Mouse (Mus musculus) ZHBTc4 (cell line): ENCODE measurements around the gene Adgrg3.

ENCODE experiments used
- DNase-seq: peaks from one replicate; pipeline ENCODE4 v3.0.0-alpha.2; 2011; ENCODE audit warnings: low read depth, low spot score

The Adgrg3 gene

DNA sequence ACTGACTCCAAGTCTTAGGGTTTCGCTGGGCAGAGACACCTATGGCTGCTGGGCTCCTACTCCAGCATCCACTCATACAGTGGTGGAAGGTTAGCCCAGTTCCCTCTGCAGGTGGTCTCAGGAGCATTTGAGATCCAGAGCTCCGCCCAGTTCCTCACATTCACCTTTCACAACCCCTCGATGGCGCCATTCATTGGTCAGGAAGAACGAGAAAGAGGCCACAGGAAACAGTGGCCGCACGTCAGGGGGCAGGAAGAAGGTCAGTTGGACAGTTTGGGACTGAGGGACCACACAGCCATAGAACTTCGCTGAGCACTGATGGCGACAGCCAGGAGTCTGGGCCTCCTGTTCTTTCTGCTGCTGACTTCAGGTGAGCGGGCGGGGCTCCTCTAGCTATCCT, at the start of gene Adgrg3:
TSS of gene Adgrg3 (plus strand) at position 242 of the 400 bp plus-strand sequence.
- no peak for DNase-seq

- no peak for DNase-seq
Observed at GRCm38 (mm10) chr8:94973270-94973669, 44.2 kb upstream of the Adgrg3 start.

DNA sequence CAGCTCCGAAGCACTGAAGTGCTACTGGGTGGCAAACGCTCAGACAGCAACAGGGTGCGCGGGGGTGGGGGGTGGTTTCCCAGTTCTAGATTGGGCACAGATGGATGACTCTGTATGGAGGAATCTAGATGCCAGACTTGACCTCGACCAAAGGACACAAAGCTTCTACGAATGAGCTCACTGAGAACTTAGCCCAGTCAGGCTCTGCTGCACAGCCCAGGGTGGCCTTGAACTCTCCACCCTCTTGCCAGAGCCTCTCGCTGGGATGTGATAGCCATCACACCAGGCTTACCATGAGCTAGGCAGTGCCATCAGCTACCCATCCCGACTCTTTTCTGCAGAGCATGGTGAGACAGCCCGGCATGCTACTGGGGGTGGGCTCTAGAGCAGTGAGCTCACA, 43.7 kb upstream of the Adgrg3 start:
- no peak for DNase-seq

DNA sequence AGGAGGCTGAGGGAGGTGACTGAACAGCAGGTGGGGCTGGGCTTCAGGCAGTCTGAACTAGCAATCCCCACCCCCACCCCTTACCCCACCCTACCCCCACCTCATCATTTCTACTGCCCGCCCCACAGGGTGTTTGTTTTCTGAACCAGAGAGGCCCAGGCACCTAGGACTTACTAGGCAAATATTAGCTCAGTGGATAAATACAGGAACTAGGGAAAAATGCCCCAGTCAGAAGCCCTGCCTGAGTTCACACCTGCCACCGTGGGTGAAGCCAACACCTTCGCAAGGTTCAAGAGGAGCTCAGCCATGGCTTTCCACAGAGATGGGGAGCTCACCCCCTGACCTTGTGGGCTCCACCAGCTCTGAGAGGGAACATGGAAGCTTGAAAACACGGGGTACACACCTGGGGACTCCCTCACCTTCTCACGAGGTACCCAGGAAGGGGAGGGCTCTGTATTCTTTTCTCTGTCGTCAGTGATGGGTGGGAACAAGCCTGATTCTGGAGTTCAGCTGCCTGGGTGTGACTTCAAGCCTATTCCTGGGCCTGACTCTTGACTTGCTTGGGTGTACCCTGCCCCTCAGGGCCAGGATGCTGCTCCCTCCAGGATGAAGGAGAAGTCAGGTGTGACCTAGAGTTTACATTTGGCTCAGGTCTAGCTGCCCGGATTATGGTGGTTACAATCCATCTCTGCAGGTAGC, 42.9 kb upstream of the Adgrg3 start, which contains the start of gene Adgrg1:
TSS of gene Adgrg1 (plus strand) at position 285 of the 699 bp plus-strand sequence.
- DNase-seq = no peak

DNA sequence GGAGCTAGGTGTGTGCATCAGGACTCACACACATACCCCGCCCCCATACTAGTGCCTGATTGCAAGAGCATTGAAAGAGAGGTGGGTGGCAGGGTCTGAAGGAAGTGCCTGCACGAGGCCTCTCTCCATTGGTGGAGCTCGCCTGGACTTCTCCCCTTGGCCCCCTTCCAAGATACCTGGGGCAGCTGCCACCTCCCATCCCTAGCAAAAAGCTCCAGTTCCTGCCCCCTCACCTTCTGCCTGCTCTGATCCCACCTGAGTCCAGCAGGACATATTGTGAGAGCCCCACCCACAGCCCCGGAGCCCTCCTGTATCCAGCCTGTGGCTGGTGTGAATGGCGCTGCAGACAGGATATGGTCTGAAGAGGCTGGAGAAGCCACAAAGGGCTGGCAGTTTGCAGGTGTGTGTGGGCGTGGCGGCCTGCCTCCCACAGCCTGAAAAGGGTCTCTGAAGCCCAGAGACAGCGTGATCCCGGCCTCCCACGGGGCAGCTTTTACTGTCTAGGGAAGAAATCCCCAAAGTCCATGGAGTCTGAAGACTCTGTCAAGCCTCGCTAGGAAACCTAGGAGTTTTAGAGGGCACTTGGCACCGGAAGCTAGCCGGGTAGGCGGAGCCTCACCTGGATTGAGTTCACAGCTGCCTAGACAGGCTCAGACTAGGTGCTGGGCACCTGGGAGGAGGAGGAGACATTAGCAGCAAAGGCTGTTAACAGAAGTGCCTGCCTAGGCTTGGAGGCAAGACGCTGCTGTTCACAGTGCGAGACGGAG, 40.7 kb upstream of the Adgrg3 start:
- DNase-seq = peak; percentile 77

GRCm38 (mm10) chr8:94978131-94978530, 39.4 kb upstream of the Adgrg3 start:
- no peak for DNase-seq

GRCm38 (mm10) chr8:94978593-94979319, 38.7 kb upstream of the Adgrg3 start:
- no peak for DNase-seq

DNA sequence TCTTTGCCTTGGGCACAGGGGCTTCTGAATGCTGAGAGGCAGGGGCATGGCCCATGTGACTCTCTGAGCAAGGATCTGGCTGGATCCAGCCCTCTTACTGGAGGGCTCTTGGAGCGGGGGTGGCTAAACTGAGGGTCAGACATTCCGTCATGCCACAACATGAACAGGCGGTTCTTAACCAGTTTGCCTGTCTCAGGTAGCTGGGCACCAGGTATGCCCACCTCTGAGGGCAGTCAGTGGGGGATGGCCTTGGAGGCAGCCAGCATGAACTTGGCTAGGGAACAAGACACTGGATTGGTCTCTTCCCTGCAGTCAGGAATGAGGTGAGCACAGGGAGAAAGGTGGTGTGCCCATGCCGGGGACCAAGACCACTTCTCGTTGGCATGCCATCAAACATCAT, 37.3 kb upstream of the Adgrg3 start:
- no peak for DNase-seq

DNA sequence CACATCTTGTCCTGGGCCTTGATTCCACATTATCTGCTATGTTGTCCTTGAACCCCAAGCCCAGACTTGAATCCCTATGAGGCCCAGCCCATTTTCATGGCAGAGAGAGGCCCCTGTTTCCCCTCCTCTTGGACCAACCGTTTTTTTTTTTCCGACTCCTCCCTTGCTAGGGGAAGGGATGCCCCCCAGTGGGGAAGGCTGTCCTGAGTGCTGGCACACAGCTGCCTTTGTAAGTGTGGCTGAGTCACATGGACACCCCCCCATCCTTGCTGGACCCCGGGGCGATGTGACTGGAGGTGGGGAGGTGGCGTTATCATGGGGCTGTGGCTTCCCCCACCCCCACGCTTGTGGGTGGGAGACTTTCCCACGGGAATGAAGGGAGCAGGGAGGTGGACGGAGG, 36.5 kb upstream of the Adgrg3 start:
- DNase-seq = no peak

GRCm38 (mm10) chr8:94981848-94982247, 35.6 kb upstream of the Adgrg3 start:
- DNase-seq = no peak

- peak; percentile 71 for DNase-seq
Observed at GRCm38 (mm10) chr8:94983146-94983545, 34.3 kb upstream of the Adgrg3 start.

GRCm38 (mm10) chr8:94983881-94984516, 33.5 kb upstream of the Adgrg3 start:
- DNase-seq = peak; percentile 59

DNA sequence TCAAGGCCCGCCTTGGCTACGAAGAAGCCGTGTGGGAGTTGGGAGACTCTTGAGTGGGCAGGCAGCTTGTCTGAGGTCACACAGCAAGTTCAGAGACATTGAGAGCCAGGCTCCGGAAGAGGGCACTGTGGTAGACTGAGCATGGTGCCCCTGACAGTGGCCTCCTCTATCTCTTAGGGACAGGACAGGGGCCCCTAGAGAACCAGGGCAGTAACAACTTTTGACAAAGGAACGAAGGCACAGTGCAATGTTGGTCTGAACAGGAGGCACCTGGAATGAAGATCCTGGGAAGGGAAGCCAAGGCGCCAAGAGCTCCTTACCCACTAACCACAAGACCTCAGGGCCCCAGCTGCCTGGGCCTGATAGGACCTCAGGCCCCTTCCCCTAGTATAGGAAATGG, 32.5 kb upstream of the Adgrg3 start:
- DNase-seq = no peak

DNA sequence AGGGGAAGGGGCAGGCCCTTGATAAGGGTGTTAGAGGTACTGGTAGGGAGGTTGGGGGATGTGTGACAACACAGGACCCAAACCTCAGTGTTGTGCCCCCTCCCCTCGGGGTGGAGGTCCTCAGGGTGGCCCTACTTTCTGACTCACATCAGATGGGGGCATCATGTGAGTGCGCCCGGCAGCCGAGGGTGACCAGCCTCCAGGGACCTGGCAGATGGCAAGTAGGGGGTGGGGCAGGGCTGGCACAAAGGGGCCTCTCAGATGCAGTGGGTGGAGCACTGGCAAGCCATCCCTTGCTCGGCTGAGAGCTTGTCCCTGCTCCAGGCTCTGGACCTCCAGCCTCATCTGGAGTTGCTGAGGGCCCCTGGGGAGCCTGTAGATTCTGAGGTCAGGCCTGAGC, 30.8 kb upstream of the Adgrg3 start:
- DNase-seq = no peak

DNA sequence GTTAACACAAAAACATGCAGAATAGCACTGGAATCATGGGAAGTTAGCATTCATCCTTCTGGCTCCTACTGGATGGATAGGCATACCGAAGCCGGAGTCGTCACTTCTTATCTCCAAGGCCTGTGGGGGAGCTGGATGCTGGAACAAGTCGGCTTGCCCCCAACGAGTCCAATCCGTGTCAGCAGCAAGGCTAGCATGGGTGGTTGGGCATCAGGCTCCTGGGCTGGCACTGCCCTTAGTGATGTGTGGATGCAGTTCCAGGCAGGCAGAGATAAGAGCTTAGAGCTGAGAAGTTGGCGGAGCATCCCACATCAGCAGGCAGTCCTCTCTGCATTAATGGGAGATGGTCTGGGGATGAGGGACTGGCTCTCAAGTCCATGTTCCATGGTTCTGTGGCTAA, 29.9 kb upstream of the Adgrg3 start:
- no peak for DNase-seq

DNA sequence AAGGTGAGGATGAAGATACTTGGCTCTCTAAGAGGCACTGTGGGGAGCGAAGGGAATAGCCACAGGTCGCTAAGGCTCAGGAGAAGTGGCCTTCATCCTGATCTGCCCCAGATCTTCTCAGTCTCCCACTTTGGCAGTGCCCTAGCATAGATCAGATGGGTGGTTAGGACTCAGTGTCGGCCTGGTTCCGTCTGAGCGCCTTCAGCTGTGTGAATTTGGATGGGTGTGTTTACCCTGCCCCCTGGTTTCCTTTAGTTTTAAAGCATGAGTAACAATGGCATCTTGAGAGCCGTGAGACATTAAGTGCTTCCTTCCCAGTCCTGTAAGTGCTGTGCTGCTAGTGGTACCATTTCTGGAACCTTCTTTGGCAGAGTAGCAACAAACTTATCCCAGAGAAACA, 28.9 kb upstream of the Adgrg3 start:
- no peak for DNase-seq

- no peak for DNase-seq
Observed at GRCm38 (mm10) chr8:94989711-94990110, 27.8 kb upstream of the Adgrg3 start.

DNA sequence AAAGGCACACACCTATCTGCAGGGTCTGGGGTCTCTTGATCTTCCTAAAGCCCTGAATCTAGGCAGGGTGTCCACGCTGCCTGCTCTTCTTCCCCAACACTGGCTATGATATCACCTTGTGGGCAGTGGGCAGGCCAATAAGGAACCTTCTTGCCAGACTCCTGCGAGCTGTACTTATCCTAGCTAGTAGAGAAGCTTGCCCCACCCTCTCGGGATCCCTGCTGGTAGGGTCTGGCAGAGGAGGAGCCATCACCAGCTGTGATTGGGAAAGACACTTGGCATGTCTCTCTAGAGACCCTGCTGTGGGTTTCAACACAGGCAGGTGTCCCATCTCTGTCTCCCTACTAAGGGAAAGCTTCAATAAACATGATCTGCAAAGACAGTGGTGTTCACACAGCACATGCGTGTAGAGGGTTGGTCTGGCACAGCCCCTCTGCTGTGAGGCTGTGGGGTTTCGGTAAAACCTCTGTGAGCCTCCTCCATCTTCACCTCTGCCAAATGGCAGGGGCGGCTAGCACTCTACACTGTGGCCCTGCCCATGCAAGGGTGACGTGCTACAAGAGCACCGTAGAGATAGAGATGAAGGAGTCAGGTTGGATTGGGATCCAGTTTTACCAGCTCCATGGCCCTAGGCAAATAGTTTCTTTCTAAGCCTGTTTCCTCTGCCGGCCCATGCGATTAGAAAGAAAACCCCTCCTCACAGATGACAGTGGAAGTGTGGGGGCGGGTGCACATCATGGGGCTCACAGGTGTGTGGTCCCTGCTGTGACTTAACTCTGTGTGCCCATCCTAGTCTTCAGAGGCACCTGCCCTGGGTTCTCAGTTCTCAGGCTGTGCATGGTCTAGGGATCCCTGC, 26.7 kb upstream of the Adgrg3 start:
- DNase-seq = no peak

DNA sequence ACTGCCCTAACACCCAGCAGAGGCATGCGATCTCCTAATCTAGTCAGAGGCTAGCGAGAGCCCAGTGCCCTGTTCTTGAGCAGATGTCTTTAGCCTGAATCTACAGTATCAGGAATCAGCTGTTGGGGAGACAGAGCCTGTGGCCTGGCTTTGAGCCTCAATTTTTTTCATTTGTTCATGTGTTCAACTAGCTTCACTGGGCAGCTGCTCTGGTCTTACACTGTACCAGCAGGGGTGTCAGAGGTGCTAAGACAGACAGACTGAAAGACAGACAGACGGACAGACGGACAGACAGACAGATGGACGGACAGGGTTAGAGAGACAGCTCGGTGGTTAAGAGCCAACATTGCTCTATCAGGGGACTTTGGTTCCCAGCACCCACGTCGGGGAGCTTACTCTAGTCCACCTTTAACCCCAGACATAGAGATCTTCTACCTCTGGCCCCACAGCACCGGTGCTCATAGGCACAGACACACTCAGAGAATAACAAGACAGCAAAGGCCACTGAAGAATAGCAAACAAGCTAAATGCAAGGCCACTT, 26.0 kb upstream of the Adgrg3 start:
- no peak for DNase-seq

- no peak for DNase-seq
Observed at GRCm38 (mm10) chr8:94992010-94992409, 25.5 kb upstream of the Adgrg3 start.

- no peak for DNase-seq
Observed at GRCm38 (mm10) chr8:94992534-94992933, 25.0 kb upstream of the Adgrg3 start.
